Mouse (Mus musculus) kidney, adult 2 months (tissue): ENCODE data around the gene Trpm3. TPM values are rescaled to one million over a fixed set of nuclear protein-coding genes. Genes with fewer than 3 reads are reported as not detected.

ENCODE experiments used
- DNase-seq: peaks from one replicate; pipeline ENCODE4 v3.0.0; 2021
- H3K27ac ChIP-seq: fragments of 200-500 bp; 2 replicates; pipeline ENCODE4 v1.5.1; 2012; ENCODE audit warnings: low read depth, low read length, control low read depth, inconsistent platforms; ENCODE audit not compliant: insufficient read depth
- H3K27me3 ChIP-seq: fragments of 200-500 bp; replicated peaks from 2 replicates; pipeline ENCODE4 v1.6.1; 2012; ENCODE audit warnings: mild to moderate bottlenecking, moderate library complexity, low read length, inconsistent platforms; ENCODE audit not compliant: control insufficient read depth, insufficient read depth
- H3K36me3 ChIP-seq: fragments of 200-500 bp; 2 replicates; pipeline ENCODE4 v1.6.1; 2012; ENCODE audit warnings: mild to moderate bottlenecking, moderate library complexity, low read length, inconsistent platforms; ENCODE audit not compliant: control insufficient read depth, insufficient read depth
- H3K4me1 ChIP-seq: fragments of 200-500 bp; 2 replicates; pipeline ENCODE4 v1.6.1; 2011; ENCODE audit warnings: low read length; ENCODE audit not compliant: control insufficient read depth, insufficient read depth
- H3K4me3 ChIP-seq: fragments of 200-500 bp; 2 replicates; pipeline ENCODE4 v1.5.1; 2011; ENCODE audit warnings: mild to moderate bottlenecking, low read depth, low read length, control low read depth; ENCODE audit not compliant: insufficient read depth
- CTCF ChIP-seq: fragments of 200-500 bp; conservative IDR thresholded peaks from 2 replicates; pipeline ENCODE4 v1.5.1; 2011; ENCODE audit warnings: low read depth, mild to moderate bottlenecking, control low read depth, low read length, moderate library complexity, mixed read lengths; ENCODE audit not compliant: insufficient read depth, insufficient read length
- POLR2A ChIP-seq: fragments of 200-500 bp; IDR thresholded peaks from one replicate; pipeline ENCODE4 v1.6.1; 2011; ENCODE audit warnings: low read depth, low read length, control low read depth
- WGBS: fragments of 180-500 bp; shearing (Covaris S2); methylation state at CpG from one replicate; pipeline ENCODE4 v1.1.7; 2018; 5-methylcytosine and 5-hydroxymethylcytosine counted together
- polyA plus RNA-seq: library from polyadenylated mRNA; depleted of rRNA; stranded (reverse); fragments of >200 nt; gene quantifications from 2 replicates; pipeline ENCODE4 v1.2.3, GENCODE M21; 2012

The Trpm3 gene
- polyA plus RNA-seq, 1 experiment: 0.80 TPM

- WGBS: 50% methylated on average over 11 of the region's 11 CpGs
- Histone ChIP-seq H3K27me3 (no peaks in the 10 kb centered on the region), H3K4me1 (no peaks in the 10 kb centered on the region), H3K4me3 (no peak overlapping the region), H3K27ac (no peak overlapping the region), H3K36me3 (no peaks in the 10 kb centered on the region)
- no peak for DNase-seq
- TF ChIP-seq CTCF: no peak
- no peak for TF ChIP-seq POLR2A
Measured at GRCm38 (mm10) chr19:22572396-22572795, 433.6 kb downstream of the Trpm3 start.

- no peaks in the 10 kb centered on the region for H3K36me3 ChIP-seq
- WGBS: 78% methylated on average over 2 of the region's 2 CpGs
- H3K4me1 ChIP-seq: no peaks in the 10 kb centered on the region
- no peak overlapping the region for H3K27ac ChIP-seq
- H3K27me3 ChIP-seq: no peaks in the 10 kb centered on the region
- H3K4me3 ChIP-seq: no peak overlapping the region
- TF ChIP-seq CTCF: no peak
- TF ChIP-seq POLR2A: no peak
- DNase-seq: no peak
Measured at GRCm38 (mm10) chr19:22572849-22573248, 434.0 kb downstream of the Trpm3 start.

- H3K27me3 ChIP-seq: no peaks in the 10 kb centered on the region
- TF ChIP-seq POLR2A (no peak), CTCF (no peak)
- H3K36me3 ChIP-seq: no peaks in the 10 kb centered on the region
- H3K4me1 ChIP-seq: no peaks in the 10 kb centered on the region
- 71% methylated on average over 4 of the region's 4 CpGs for WGBS
- no peak for DNase-seq
- no peak overlapping the region for H3K27ac ChIP-seq
- H3K4me3 ChIP-seq: no peak overlapping the region
Measured at GRCm38 (mm10) chr19:22582120-22582745, 443.4 kb downstream of the Trpm3 start.

GRCm38 (mm10) chr19:22594492-22594891 is 455.6 kb downstream of the Trpm3 start:
- no peaks in the 10 kb centered on the region for H3K4me1 ChIP-seq
- H3K36me3 ChIP-seq: no peaks in the 10 kb centered on the region
- no peak for DNase-seq
- H3K4me3 ChIP-seq: no peak overlapping the region
- TF ChIP-seq POLR2A (no peak), CTCF (no peak)
- no peaks in the 10 kb centered on the region for H3K27me3 ChIP-seq
- 91% methylated on average over 3 of the region's 3 CpGs for WGBS
- H3K27ac ChIP-seq: no peak overlapping the region

- H3K27me3 ChIP-seq: no peaks in the 10 kb centered on the region
- no peak overlapping the region for H3K4me3 ChIP-seq
- no peak for TF ChIP-seq POLR2A
- TF ChIP-seq CTCF: no peak
- no peak overlapping the region for H3K27ac ChIP-seq
- H3K36me3 ChIP-seq: no peaks in the 10 kb centered on the region
- H3K4me1 ChIP-seq: no peaks in the 10 kb centered on the region
- no peak for DNase-seq
- WGBS: 81% methylated on average over 2 of the region's 2 CpGs
Measured at GRCm38 (mm10) chr19:22595246-22595645, 456.4 kb downstream of the Trpm3 start.

GRCm38 (mm10) chr19:22596715-22597114 is 457.9 kb downstream of the Trpm3 start:
- no peak for DNase-seq
- no peaks in the 10 kb centered on the region for H3K36me3 ChIP-seq
- H3K27me3 ChIP-seq: no peaks in the 10 kb centered on the region
- TF ChIP-seq POLR2A (no peak), CTCF (no peak)
- 55% methylated on average over 3 of the region's 3 CpGs for WGBS
- no peak overlapping the region for H3K4me3 ChIP-seq
- no peak overlapping the region for H3K27ac ChIP-seq
- no peaks in the 10 kb centered on the region for H3K4me1 ChIP-seq

- Histone ChIP-seq H3K4me1 (no peaks in the 10 kb centered on the region), H3K36me3 (no peaks in the 10 kb centered on the region), H3K27ac (no peak overlapping the region), H3K4me3 (no peak overlapping the region), H3K27me3 (no peaks in the 10 kb centered on the region; the same call in 1 of the 2 replicates)
- 27% methylated on average over 4 of the region's 4 CpGs for WGBS
- TF ChIP-seq CTCF (no peak), POLR2A (no peak)
- DNase-seq: no peak
Measured at GRCm38 (mm10) chr19:22604322-22604721, 465.5 kb downstream of the Trpm3 start.
